Mouse (Mus musculus): ENCODE results near the gene Arpc4.

- TF ChIP-seq GATA1 (IDR thresholded peaks at IDR 0.05; ENCODE audit: borderline replicate concordance, low read length): no peak
- no peak for TF ChIP-seq FLI1 (IDR thresholded peaks at IDR 0.05; ENCODE audit: low read length)
Measured at GRCm38 (mm10) chr6:113346897-113347296, 31.0 kb upstream of the Arpc4 start.
